Mouse (Mus musculus): Measurements from ENCODE around the gene Skint7. TPM values are rescaled to one million over a fixed set of nuclear protein-coding genes. Genes with fewer than 3 reads are reported as not detected.
"Not testable (repeated sequence)": the region's sequence is repeated elsewhere in the genome, so short reads cannot be mapped to it uniquely, and the experiment has no call there.

Gene Skint7
- polyA plus RNA-seq (2015; fragmentation: Nextera tagmentation; extraction: Ambion mirVana) = not detected in 2 replicates

DNA sequence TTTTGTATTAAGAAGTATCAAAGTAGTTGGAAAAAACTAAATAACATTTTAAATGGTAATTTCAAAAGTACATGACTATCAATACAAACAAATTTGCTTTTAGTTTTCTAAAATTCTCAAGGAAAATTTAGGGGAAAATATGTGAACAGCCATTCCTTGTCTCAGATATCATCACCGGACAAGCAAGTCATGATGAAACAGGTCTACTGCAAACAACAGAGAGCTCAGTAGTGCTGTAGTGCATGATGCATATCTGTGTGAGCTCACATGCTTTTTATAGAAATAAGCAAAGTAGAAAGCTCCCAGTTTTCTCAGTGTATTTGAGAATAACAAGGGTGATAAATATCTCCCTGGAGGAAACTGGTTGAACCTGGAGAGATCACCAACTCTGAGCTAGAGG, at the start of gene Skint7:
Skint7 (plus strand) TSS at position 301 of the 400 bp plus-strand sequence.
- Histone ChIP-seq H3K9me3 (replicated peaks) (no peaks in the 10 kb centered on the region), H3K9ac (no peak within 1 kb of the TSS), H3K36me3 (replicated peaks) (no peaks in the 10 kb centered on the region), H3K27ac (replicated peaks) (no peak within 1 kb of the TSS), H3K27me3 (no peaks in the 10 kb centered on the region), H3K4me3 (replicated peaks) (no peak within 1 kb of the TSS), H3K4me2 (no peak within 1 kb of the TSS), H3K4me1 (replicated peaks) (no peaks in the 10 kb centered on the region)
- ATAC-seq (ENCODE audit: insufficient read depth) = no peak
- 67% methylated on average over 1 of the region's 1 CpGs for WGBS (ENCODE audit: insufficient replicate concordance)

DNA sequence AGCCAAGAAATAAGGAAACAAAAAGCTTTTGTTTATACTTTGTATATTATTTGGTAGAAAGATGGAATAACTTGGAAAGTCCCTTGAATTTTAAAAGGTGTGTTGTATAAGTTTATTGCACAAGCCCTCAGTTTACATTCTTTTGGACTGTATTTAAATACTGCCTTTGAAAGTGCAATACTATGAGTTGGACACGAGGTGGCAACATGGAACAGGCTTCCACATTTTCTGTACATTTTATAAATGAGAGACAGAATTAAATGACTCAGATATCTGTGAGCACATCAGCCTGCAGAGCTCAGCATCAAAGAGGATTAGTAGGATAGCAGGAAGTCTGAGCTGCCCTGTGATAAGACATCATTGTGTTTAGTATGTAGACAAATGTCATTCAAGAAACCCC, 11.4 kb upstream of the Skint7 start:
- Histone ChIP-seq H3K4me1 (replicated peaks) (no peaks in the 10 kb centered on the region), H3K27me3 (no peaks in the 10 kb centered on the region), H3K27ac (replicated peaks) (no peak overlapping the region), H3K9me3 (replicated peaks) (no peaks in the 10 kb centered on the region), H3K4me3 (replicated peaks) (no peak overlapping the region), H3K36me3 (replicated peaks) (no peaks in the 10 kb centered on the region), H3K4me2 (no peak overlapping the region), H3K9ac (no peak overlapping the region)
- 13% methylated on average over 1 of the region's 1 CpGs for WGBS (ENCODE audit: insufficient replicate concordance)
- no peak for ATAC-seq (ENCODE audit: insufficient read depth)

DNA sequence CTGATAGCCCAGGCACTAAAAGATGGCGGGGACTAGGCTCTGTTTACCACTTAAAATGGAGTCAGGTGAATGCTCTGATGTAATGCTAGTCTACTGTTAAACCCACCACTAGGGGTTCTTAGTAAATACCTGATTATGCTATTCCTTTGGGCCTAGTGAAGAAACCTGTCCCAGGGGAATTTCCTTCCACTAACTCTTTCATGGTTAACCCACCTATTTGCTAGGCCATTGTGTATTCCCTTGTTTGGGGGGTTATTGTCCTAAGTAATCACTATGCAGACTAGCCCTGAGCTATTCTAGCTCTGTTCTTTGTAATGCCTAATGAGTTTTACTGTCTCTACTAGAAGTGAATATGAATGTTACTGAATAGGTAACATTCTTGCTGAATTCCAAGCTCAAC, 9.5 kb upstream of the Skint7 start:
- not testable (repeated sequence) for H3K4me2 ChIP-seq; ATAC-seq (ENCODE audit: insufficient read depth); H3K9me3 ChIP-seq (replicated peaks); H3K9ac ChIP-seq; H3K36me3 ChIP-seq (replicated peaks); H3K4me1 ChIP-seq (replicated peaks); H3K27me3 ChIP-seq; H3K27ac ChIP-seq (replicated peaks); H3K4me3 ChIP-seq (replicated peaks)
- WGBS (ENCODE audit: insufficient replicate concordance) = 38% methylated on average over 1 of the region's 1 CpGs

DNA sequence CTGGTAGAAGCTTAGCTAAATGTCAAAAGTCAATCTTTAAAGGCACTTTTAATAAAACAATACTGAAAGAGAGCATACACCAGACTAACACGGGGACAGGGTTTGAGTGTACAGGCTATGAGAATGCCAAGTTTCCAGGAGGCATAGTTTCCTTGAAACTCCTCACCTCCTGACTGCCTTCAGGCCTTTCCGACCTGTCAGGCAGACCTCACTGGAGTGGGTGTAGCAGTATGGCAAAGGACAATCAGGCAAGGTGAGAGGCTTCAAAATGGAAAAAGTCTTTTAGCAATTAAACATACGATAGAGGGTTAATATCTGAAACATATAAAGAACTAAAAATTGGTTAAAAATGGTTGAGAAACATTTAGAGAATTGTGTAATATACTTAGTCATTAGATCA, 9.1 kb upstream of the Skint7 start:
- H3K27ac ChIP-seq (replicated peaks) = no peak overlapping the region
- no peaks in the 10 kb centered on the region for H3K9me3 ChIP-seq (replicated peaks)
- no peak overlapping the region for H3K4me2 ChIP-seq
- no peak overlapping the region for H3K4me3 ChIP-seq (replicated peaks)
- WGBS (ENCODE audit: insufficient replicate concordance) = 44% methylated on average over 3 of the region's 3 CpGs
- H3K36me3 ChIP-seq (replicated peaks) = no peaks in the 10 kb centered on the region
- ATAC-seq (ENCODE audit: insufficient read depth) = no peak
- H3K9ac ChIP-seq = no peak overlapping the region
- no peaks in the 10 kb centered on the region for H3K4me1 ChIP-seq (replicated peaks)
- H3K27me3 ChIP-seq = no peaks in the 10 kb centered on the region

DNA sequence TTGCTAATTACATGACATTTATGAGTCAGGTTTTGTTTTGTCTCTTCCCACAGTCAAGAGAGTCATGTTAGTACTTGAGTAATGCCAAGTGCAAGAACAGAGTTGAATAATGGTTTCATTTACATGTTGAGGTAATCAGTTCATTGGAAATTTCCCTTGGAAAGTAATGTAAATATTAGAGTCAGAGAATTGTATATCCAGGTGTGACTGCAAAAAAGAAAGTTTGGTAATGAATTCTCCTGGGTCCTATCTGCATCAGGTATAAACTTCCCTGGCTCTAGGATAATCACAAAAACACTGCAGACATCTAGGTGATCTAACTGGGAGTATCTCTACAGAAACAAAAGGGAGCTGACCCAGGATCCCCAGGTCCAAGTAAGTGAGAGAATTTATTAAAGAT, 33.2 kb downstream of the Skint7 start, which contains the start of gene Skint1:
Skint1 (plus strand) TSS at position 301 of the 400 bp plus-strand sequence.
- H3K4me2 ChIP-seq = no peak within 1 kb of the TSS
- no peak within 1 kb of the TSS for H3K9ac ChIP-seq
- ATAC-seq (ENCODE audit: insufficient read depth) = no peak
- no peak within 1 kb of the TSS for H3K4me3 ChIP-seq (replicated peaks)
- H3K36me3 ChIP-seq (replicated peaks) = no peaks in the 10 kb centered on the region
- H3K9me3 ChIP-seq (replicated peaks) = no peaks in the 10 kb centered on the region
- no peak within 1 kb of the TSS for H3K27ac ChIP-seq (replicated peaks)
- H3K27me3 ChIP-seq = no peaks in the 10 kb centered on the region
- H3K4me1 ChIP-seq (replicated peaks) = no peaks in the 10 kb centered on the region

Other genes with a start within 250 kb of the Skint7 start
- gene Slc5a9, start 70.0 kb upstream of the Skint7 start, polyA plus RNA-seq (2015; fragmentation: Nextera tagmentation; extraction: Ambion mirVana) = 0.24 TPM in 1 of 2 replicates, not detected in the other
- gene Skint8, start 53.5 kb upstream of the Skint7 start, polyA plus RNA-seq (2015; fragmentation: Nextera tagmentation; extraction: Ambion mirVana) = not detected in 2 replicates
- gene Skint1, start 33.3 kb downstream of the Skint7 start, polyA plus RNA-seq (2015; fragmentation: Nextera tagmentation; extraction: Ambion mirVana) = not detected in 2 replicates
- not detected in 2 replicates for gene Skint4, start 99.1 kb downstream of the Skint7 start, polyA plus RNA-seq (2015; fragmentation: Nextera tagmentation; extraction: Ambion mirVana)

All from liver, embryonic 15.5 days (tissue).